Mouse (Mus musculus) heart, postnatal 0 days (tissue): Measurements from ENCODE around the gene Rwdd3. TPM values are rescaled to one million over a fixed set of nuclear protein-coding genes. Genes with fewer than 3 reads are reported as not detected.

ENCODE experiments used
- ATAC-seq: fragments of 200-750 bp; cut with Nextera tagmentation; 2 replicates; pipeline ENCODE4 v1.8.0; 2017; ENCODE audit warnings: low read depth, moderate number of reproducible peaks, moderate library complexity; ENCODE audit not compliant: insufficient read depth
- DNase-seq: peaks from one replicate; pipeline ENCODE4 v3.0.0-alpha.2; 2016; ENCODE audit warnings: low spot score
- H3K27ac ChIP-seq: fragments of 300-500 bp; sonication (generic); 2 replicates; pipeline ENCODE4 v1.5.1; 2014; ENCODE audit warnings: low read depth, mild to moderate bottlenecking
- H3K27me3 ChIP-seq: fragments of 300-500 bp; sonication (generic); 2 replicates; pipeline ENCODE4 v1.6.1; 2014; ENCODE audit warnings: low read length, mixed read lengths; ENCODE audit not compliant: control insufficient read depth, insufficient read depth
- H3K36me3 ChIP-seq: fragments of 300-500 bp; sonication (generic); replicated peaks from 2 replicates; pipeline ENCODE4 v1.6.1; 2014; ENCODE audit warnings: low read length, mixed read lengths; ENCODE audit not compliant: control insufficient read depth, insufficient read depth
- H3K4me1 ChIP-seq: fragments of 300-500 bp; sonication (generic); 2 replicates; pipeline ENCODE4 v1.6.1; 2014; ENCODE audit warnings: antibody characterized with exemption; ENCODE audit not compliant: control insufficient read depth, insufficient read depth
- H3K4me2 ChIP-seq: fragments of 300-500 bp; sonication (generic); 2 replicates; pipeline ENCODE4 v1.6.1; 2014; ENCODE audit warnings: low read depth, mild to moderate bottlenecking, low read length, moderate library complexity
- H3K4me3 ChIP-seq: fragments of 300-500 bp; sonication (generic); 2 replicates; pipeline ENCODE4 v1.5.1; 2014; ENCODE audit warnings: low read depth, low read length
- H3K9ac ChIP-seq: fragments of 300-500 bp; sonication (generic); replicated peaks from 2 replicates; pipeline ENCODE4 v1.6.1; 2014; ENCODE audit warnings: low read depth, low read length, mixed read lengths
- H3K9me3 ChIP-seq: fragments of 300-500 bp; sonication (generic); replicated peaks from 2 replicates; pipeline ENCODE4 v1.6.1; 2016; ENCODE audit warnings: low read length; ENCODE audit not compliant: control insufficient read depth
- CTCF ChIP-seq: IDR thresholded peaks from 2 replicates; pipeline ENCODE4 v1.5.1; 2016; ENCODE audit warnings: antibody characterized with exemption, control low read depth, low read depth
- EP300 ChIP-seq: IDR thresholded peaks from 2 replicates; pipeline ENCODE4 v1.6.1; 2016; ENCODE audit warnings: antibody characterized with exemption, low read depth
- WGBS: fragments of 180-500 bp; shearing (Covaris S2); extraction: QIAGEN DNeasy Blood & Tissue Kit; methylation state at CpG from one replicate; pipeline ENCODE4 v1.1.7; 2014; 5-methylcytosine and 5-hydroxymethylcytosine counted together
- polyA plus RNA-seq: library from polyadenylated mRNA; unstranded; fragments of >200 nt; fragmentation: Nextera tagmentation; extraction: Ambion mirVana; gene quantifications from 2 replicates; pipeline ENCODE4 v1.2.1, GENCODE M21; 2015
- total RNA-seq: library from RNA; depleted of rRNA; stranded (reverse); fragments of >200 nt; gene quantifications from 2 replicates; pipeline ENCODE4 v1.2.3, GENCODE M21; 2014; ENCODE audit warnings: low replicate concordance

Gene Rwdd3
- total and polyA plus RNA-seq, 2 experiments from 2014 or later, result 4.8 TPM; not detected in 1

GRCm38 (mm10) chr3:121206202-121206882, 34.8 kb upstream of the Rwdd3 start:
- 87% methylated on average over 19 of the region's 19 CpGs for WGBS
- H3K9ac ChIP-seq, result no peak overlapping the region
- H3K4me3 ChIP-seq, result no peak overlapping the region
- TF ChIP-seq CTCF (no peak), EP300 (no peak)
- no peak overlapping the region for H3K27ac ChIP-seq
- ATAC-seq (no peak), DNase-seq (no peak)
- H3K4me1 ChIP-seq, result no peaks in the 10 kb centered on the region
- no peaks in the 10 kb centered on the region for H3K27me3 ChIP-seq
- no peak overlapping the region for H3K4me2 ChIP-seq
- H3K36me3 ChIP-seq, result no peaks in the 10 kb centered on the region
- H3K9me3 ChIP-seq, result no peaks in the 10 kb centered on the region

GRCm38 (mm10) chr3:121202638-121203037, 31.1 kb upstream of the Rwdd3 start:
- Histone ChIP-seq H3K27ac (no peak overlapping the region), H3K4me1 (no peaks in the 10 kb centered on the region), H3K4me3 (no peak overlapping the region), H3K27me3 (no peaks in the 10 kb centered on the region), H3K36me3 (no peaks in the 10 kb centered on the region), H3K9ac (no peak overlapping the region), H3K4me2 (no peak overlapping the region), H3K9me3 (no peaks in the 10 kb centered on the region)
- no peak for TF ChIP-seq CTCF
- no peak for TF ChIP-seq EP300
- ATAC-seq, result no peak
- 76% methylated on average over 2 of the region's 2 CpGs for WGBS
- no peak for DNase-seq

- Histone ChIP-seq H3K4me3 (no peak overlapping the region), H3K27ac (no peak overlapping the region), H3K4me2 (no peak overlapping the region), H3K9me3 (no peaks in the 10 kb centered on the region), H3K36me3 (no peaks in the 10 kb centered on the region), H3K27me3 (no peaks in the 10 kb centered on the region), H3K9ac (no peak overlapping the region), H3K4me1 (no peaks in the 10 kb centered on the region)
- ATAC-seq (no peak), DNase-seq (no peak)
- 32% methylated on average over 11 of the region's 11 CpGs for WGBS
- TF ChIP-seq EP300, result no peak
- TF ChIP-seq CTCF, result no peak
Observed at GRCm38 (mm10) chr3:121201012-121201747, 29.7 kb upstream of the Rwdd3 start.

GRCm38 (mm10) chr3:121189199-121189598, 17.7 kb upstream of the Rwdd3 start:
- H3K4me2 ChIP-seq, result no peak overlapping the region
- no peak overlapping the region for H3K4me3 ChIP-seq
- H3K27me3 ChIP-seq, result no peaks in the 10 kb centered on the region
- H3K9me3 ChIP-seq, result no peaks in the 10 kb centered on the region
- no peaks in the 10 kb centered on the region for H3K36me3 ChIP-seq
- TF ChIP-seq EP300 (no peak), CTCF (no peak)
- H3K27ac ChIP-seq, result no peak overlapping the region
- no peak overlapping the region for H3K9ac ChIP-seq
- WGBS, result 59% methylated on average over 2 of the region's 2 CpGs
- ATAC-seq (no peak), DNase-seq (no peak)
- no peaks in the 10 kb centered on the region for H3K4me1 ChIP-seq

GRCm38 (mm10) chr3:121187510-121187909, 16.0 kb upstream of the Rwdd3 start:
- no peak for TF ChIP-seq CTCF
- TF ChIP-seq EP300, result no peak
- no peak overlapping the region for H3K4me2 ChIP-seq
- no peaks in the 10 kb centered on the region for H3K9me3 ChIP-seq
- no peaks in the 10 kb centered on the region for H3K27me3 ChIP-seq
- 89% methylated on average over 7 of the region's 7 CpGs for WGBS
- DNase-seq (no peak), ATAC-seq (no peak)
- H3K4me1 ChIP-seq, result no peaks in the 10 kb centered on the region
- no peak overlapping the region for H3K27ac ChIP-seq
- no peaks in the 10 kb centered on the region for H3K36me3 ChIP-seq
- H3K9ac ChIP-seq, result no peak overlapping the region
- H3K4me3 ChIP-seq, result no peak overlapping the region
